Mouse (Mus musculus): ENCODE results near the gene Olfr1206. TPM values are rescaled to one million over a fixed set of nuclear protein-coding genes. Genes with fewer than 3 reads are reported as not detected.

The Olfr1206 gene
- total RNA-seq (2021) = not detected

DNA sequence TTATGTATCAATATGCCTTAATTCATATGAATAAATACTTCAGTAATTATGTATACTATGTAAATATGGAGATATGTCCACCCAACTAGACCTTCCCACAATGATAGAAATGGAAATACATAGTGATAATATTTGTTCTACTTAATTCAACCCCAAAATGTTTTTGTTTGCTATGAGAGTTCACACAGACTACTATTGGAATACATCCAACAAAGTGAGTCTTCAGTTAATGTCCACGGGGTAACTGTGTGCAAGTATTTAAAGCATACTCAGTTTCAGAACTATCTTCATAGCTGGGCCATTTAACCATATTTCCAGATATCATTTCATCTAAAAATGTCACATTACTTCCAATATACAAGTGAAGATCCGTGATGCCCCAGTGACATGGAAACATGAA lies at the start of gene Olfr1206:
Olfr1206 (plus strand) TSS at position 301 of the 400 bp plus-strand sequence.
- DNase-seq = no peak

DNA sequence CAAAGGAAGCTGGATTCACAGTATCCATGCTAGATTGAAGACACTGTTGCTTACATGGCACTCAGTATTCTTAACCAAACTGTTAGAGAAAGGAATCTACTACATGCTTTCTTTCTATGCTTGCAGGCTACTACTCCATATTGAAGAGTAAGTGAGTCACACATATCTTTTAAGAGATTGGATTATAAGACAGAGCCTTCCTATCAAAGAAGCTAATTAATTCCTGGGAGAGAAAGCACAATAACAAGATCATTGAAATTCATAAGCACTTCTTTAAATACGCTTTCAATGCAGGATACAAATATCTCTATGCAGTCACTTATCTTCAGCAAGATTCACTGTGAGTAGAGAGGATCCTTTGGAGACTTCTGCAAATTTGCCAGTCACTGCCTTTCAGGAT lies 48.8 kb upstream of the Olfr1206 start, which contains the start of gene Olfr1202:
Olfr1202 (plus strand) TSS at position 301 of the 400 bp plus-strand sequence.
- no peak for DNase-seq

DNA sequence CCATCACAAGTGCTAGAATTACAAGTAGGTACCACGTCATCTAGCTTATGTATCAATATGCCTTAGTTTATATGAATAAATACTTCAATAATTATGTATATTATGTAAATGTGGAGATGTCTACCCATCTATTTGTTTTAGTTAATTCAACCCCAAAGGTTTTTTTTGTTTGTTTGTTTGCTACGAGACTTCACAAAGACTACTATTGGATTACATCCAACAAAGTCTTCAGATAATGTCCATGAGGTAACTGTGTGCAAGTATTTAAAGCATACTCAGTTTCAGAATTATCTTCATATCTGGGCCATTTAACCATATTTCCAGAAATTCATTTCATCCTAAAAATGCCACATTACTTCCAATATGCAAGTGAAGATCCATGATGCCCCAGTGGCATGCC lies 33.6 kb upstream of the Olfr1206 start, which contains the start of gene Olfr1205:
Olfr1205 (plus strand) TSS at position 301 of the 400 bp plus-strand sequence.
- DNase-seq = no peak

DNA sequence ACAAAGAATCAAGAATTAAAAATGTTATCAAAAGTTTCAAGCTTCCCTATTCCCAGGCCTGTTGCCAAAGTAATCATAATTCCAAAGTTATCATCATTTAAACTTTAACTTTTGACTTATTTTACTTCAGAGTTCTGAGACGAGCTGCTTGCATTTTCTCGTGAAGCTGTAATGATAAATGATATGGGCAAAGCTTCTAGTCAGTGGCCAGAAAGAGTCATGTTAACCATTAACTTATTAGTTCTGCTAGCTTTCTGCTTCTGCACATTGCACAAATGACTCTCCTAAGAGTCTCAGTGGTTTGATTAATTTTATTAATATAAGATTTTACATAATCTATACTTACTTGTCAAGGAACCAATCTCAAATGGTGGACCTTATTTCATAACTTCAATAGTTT lies 24.6 kb upstream of the Olfr1206 start:
- DNase-seq = no peak

DNA sequence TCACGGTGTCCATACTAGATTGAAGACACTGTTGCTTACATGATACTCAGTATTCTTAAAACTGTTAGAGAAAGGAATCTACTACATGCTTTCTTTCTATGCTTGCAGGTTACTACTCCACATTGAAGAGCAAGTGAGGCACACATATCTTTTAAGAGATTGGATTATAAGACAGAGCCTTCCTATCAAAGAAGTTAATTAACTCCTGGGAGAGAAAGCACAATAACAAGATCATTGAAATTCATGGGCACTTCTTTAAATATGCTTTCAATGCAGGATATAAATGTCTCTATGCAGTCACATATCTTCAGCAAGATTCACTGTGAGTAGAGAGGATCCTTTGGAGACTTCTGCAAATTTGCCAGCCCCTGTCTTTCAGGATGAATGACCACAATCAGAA lies 14.0 kb upstream of the Olfr1206 start, which contains the start of gene Olfr1204:
Olfr1204 (plus strand) TSS at position 301 of the 400 bp plus-strand sequence.
- DNase-seq = no peak

DNA sequence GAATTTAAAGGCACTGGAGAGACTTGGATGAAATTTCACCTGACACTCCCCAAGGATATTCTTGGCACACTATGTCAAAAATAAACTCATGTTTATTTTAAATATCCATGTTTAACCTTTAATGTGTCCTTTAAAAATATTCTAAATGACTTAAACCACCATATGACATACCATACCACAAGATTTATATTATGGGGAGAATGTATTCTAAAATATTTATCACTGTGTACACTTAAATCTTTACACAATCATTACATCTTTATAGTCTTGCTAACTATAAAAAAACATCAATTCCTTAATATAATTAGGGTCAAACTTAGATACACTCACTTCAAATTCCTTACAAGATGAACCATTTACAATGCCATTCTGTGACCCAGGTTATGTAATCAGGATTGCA lies 39.2 kb downstream of the Olfr1206 start, which contains the start of gene Olfr1208:
Olfr1208 (minus strand) TSS at position 101 of the 400 bp plus-strand sequence.
- no peak for DNase-seq

DNA sequence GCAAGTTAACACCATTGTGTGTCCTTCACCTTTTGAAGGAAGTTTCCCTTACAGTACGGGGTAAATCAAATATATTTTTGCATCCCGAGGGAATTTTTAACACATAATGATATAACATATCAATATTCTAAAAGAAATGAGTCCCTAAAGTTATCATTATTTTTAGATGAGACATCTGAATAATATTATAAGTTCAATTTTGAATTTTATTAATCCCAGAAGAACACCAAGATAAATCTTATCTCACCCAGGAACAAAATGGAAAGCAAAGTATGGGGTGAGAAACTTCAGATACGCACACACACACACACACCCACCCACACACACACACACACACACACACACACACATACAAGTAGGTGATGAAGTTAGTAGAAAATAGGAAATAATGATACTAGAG lies 52.0 kb downstream of the Olfr1206 start, which contains the start of gene Olfr1209:
Olfr1209 (minus strand) TSS at position 101 of the 400 bp plus-strand sequence.
- no peak for DNase-seq

Other genes starting within 250 kb of the Olfr1206 start
- gene Olfr1191-ps1, start 222.7 kb upstream of the Olfr1206 start, total RNA-seq (2021) = under 1 TPM; 0.05 to 0.07 TPM
- gene Olfr1192-ps1, start 214.7 kb upstream of the Olfr1206 start, total RNA-seq (2021) = not detected
- gene Olfr1193, start 187.6 kb upstream of the Olfr1206 start, total RNA-seq (2021) = not detected
- gene Olfr1195, start 174.0 kb upstream of the Olfr1206 start, total RNA-seq (2021) = not detected
- not detected for gene Olfr1196, start 158.6 kb upstream of the Olfr1206 start, total RNA-seq (2021)
- gene Olfr1197, start 130.9 kb upstream of the Olfr1206 start, total RNA-seq (2021) = not detected
- not detected for gene Olfr1198, start 111.9 kb upstream of the Olfr1206 start, total RNA-seq (2021)
- gene Olfr1199, start 102.8 kb upstream of the Olfr1206 start, total RNA-seq (2021) = not detected
- not detected for gene Olfr1200, start 92.7 kb upstream of the Olfr1206 start, total RNA-seq (2021)
- gene Olfr1201, start 70.2 kb upstream of the Olfr1206 start, total RNA-seq (2021) = not detected
- gene Olfr1202, start 48.7 kb upstream of the Olfr1206 start, total RNA-seq (2021) = not detected
- gene Olfr1205, start 33.5 kb upstream of the Olfr1206 start, total RNA-seq (2021) = not detected
- not detected for gene Olfr1204, start 13.9 kb upstream of the Olfr1206 start, total RNA-seq (2021)
- gene Olfr1208, start 39.1 kb downstream of the Olfr1206 start, total RNA-seq (2021) = not detected
- gene Olfr1209, start 51.9 kb downstream of the Olfr1206 start, total RNA-seq (2021) = not detected
- not detected for gene Olfr1211, start 74.9 kb downstream of the Olfr1206 start, total RNA-seq (2021)
- gene Olfr1212, start 90.7 kb downstream of the Olfr1206 start, total RNA-seq (2021) = not detected
- not detected for gene Gm13762, start 117.0 kb downstream of the Olfr1206 start, total RNA-seq (2021)
- gene Olfr1214, start 129.4 kb downstream of the Olfr1206 start, total RNA-seq (2021) = not detected
- gene Olfr1215, start 143.7 kb downstream of the Olfr1206 start, total RNA-seq (2021) = not detected
- not detected for gene Olfr1216, start 155.1 kb downstream of the Olfr1206 start, total RNA-seq (2021)
- gene Olfr1217, start 168.8 kb downstream of the Olfr1206 start, total RNA-seq (2021) = not detected
- not detected for gene Olfr1218, start 198.0 kb downstream of the Olfr1206 start, total RNA-seq (2021)
- not detected for gene Olfr1219, start 220.3 kb downstream of the Olfr1206 start, total RNA-seq (2021)
- gene Olfr1220, start 243.6 kb downstream of the Olfr1206 start, total RNA-seq (2021) = not detected